22 mouse cellular contexts compared by ENCODE assay signal in genomic region chr19:42716507-42716906, GRCm38 (mm10). TPM values are rescaled to one million over a fixed set of nuclear protein-coding genes. Genes with fewer than 3 reads are reported as not detected.
DNase-seq lines count a peak whose midpoint lies in the region; TF ChIP-seq lines count a peak whose summit lies in the region.
"Had no signal": no experiment of that assay in that cellular context is flagged by ENCODE, and none has a peak within 500 bp of the region (broad histone marks: within the 10 kb centered on the region; RNA-seq: fewer than 3 reads in every experiment).

No protein-coding gene starts in this region.

- peak overlapping the region; percentile 40; the same call in 1 of the 2 replicates for H3K27ac ChIP-seq in left cerebral cortex, adult 2 months
- peak overlapping the region; percentile 89 for H3K27ac ChIP-seq in layer of hippocampus, adult 2 months
- no peak overlapping the region for H3K27ac ChIP-seq in limb, embryonic 10.5 days
- H3K27ac ChIP-seq: forebrain, embryonic 15.5 days; heart, embryonic 15.5 days; hindbrain, embryonic 15.5 days; limb, embryonic 13.5 days; liver, embryonic 12.5 days had no signal

- H3K4me1 ChIP-seq in limb, embryonic 10.5 days, result peaks cover 30% of the 10 kb centered on the region
- H3K4me1 ChIP-seq: heart, embryonic 15.5 days; liver, embryonic 12.5 days had no signal

- intact Hi-C loops in left cerebral cortex, adult 2 months (cut with DNase I), result no loop called here
- intact Hi-C loops in left cerebral cortex, postnatal 4 days (cut with DNase I), result no loop called here

- H3K36me3 ChIP-seq in limb, embryonic 10.5 days, result no peaks in the 10 kb centered on the region
- H3K36me3 ChIP-seq: embryonic facial prominence, embryonic 15.5 days; forebrain, embryonic 15.5 days; heart, embryonic 15.5 days; hindbrain, embryonic 15.5 days; limb, embryonic 13.5 days; liver, embryonic 12.5 days had no signal

- WGBS in limb, embryonic 10.5 days, result 62% methylated on average over 7 of the region's 7 CpGs

- DNase-seq in adrenal gland, postnatal 14 days, result peak; percentile 1
- no peak for DNase-seq in adrenal gland, postnatal 36 days
- peak in 1 of 2 experiments; percentile 34 for DNase-seq in left cerebral cortex, adult 2 months (ENCODE audit: extremely low spot score in 1 of 2, low spot score in 2 of 2)
- DNase-seq in left cerebral cortex, postnatal 4 days, result no peak
- DNase-seq in layer of hippocampus, adult 2 months (ENCODE audit: low spot score in 2 of 2), result peak; percentile 55 to 81
- peak; percentile 43 for DNase-seq in telencephalon, adult 2 months (ENCODE audit: low read depth, low spot score)
- no peak for DNase-seq in limb, embryonic 10.5 days (ENCODE audit: low spot score)
- DNase-seq: adrenal gland, postnatal 10 days; cerebellum, adult 11 months; cerebellum, adult 9-11 months; heart, postnatal 4 days; kidney, adult 8-10 months; kidney, postnatal 10 days; lung, adult 18-20 months; lung, postnatal 10 days; thymus, postnatal 36 days had no signal

- no peaks in the 10 kb centered on the region; the same call in 1 of the 2 replicates for H3K27me3 ChIP-seq in limb, embryonic 10.5 days (ENCODE audit: low read depth, poor library complexity, severe bottlenecking)
- H3K27me3 ChIP-seq: embryonic facial prominence, embryonic 15.5 days; forebrain, embryonic 15.5 days; heart, embryonic 15.5 days; hindbrain, embryonic 15.5 days had no signal

- TF ChIP-seq CTCF in left cerebral cortex, adult 2 months (IDR thresholded peaks at IDR 0.05), result no peak
- TF ChIP-seq CTCF in layer of hippocampus, adult 2 months (conservative IDR thresholded peaks at IDR 0.05), result no peak

- H3K4me3 ChIP-seq in left cerebral cortex, adult 2 months, result no peak overlapping the region
- no peak overlapping the region for H3K4me3 ChIP-seq in layer of hippocampus, adult 2 months
- H3K4me3 ChIP-seq in limb, embryonic 10.5 days, result no peak overlapping the region
- H3K4me3 ChIP-seq: embryonic facial prominence, embryonic 15.5 days; forebrain, embryonic 15.5 days; heart, embryonic 15.5 days; hindbrain, embryonic 15.5 days; limb, embryonic 13.5 days; liver, embryonic 12.5 days had no signal

- no peaks in the 10 kb centered on the region for H3K9me3 ChIP-seq in limb, embryonic 10.5 days (replicated peaks)
- H3K9me3 ChIP-seq: embryonic facial prominence, embryonic 15.5 days; forebrain, embryonic 15.5 days; heart, embryonic 15.5 days; hindbrain, embryonic 15.5 days; limb, embryonic 13.5 days; liver, embryonic 12.5 days had no signal

RNA-seq across cellular contexts. Expression of gene Pyroxd2, which starts 36.1 kb away (rescaled TPM):
- 18.5 and 19.8 TPM in 2 replicates for total RNA-seq in adrenal gland, postnatal 14 days (2021)
- total RNA-seq in adrenal gland, postnatal 36 days (2021), result 10 to 100 TPM; 32.8 to 33.3 TPM
- 1 to 10 TPM; 2.9 to 3.1 TPM for total RNA-seq in left cerebral cortex, adult 2 months (2021)
- total RNA-seq in left cerebral cortex, postnatal 4 days (2021), result 1 to 10 TPM; 1.8 to 2.1 TPM
- total RNA-seq in layer of hippocampus, adult 2 months (2021), result 1 to 10 TPM; 2.7 to 3.2 TPM
- 0.30 and 0.74 TPM in 2 replicates for polyA plus RNA-seq in limb, embryonic 10.5 days (2016; fragmentation: Nextera tagmentation; extraction: Ambion mirVana)

Comparison
In these comparisons a context has a peak if more than half of its experiments do, and no peak if none do; other contexts are left out.
1. DNase-seq: peak in adrenal gland, postnatal 14 days (single experiment), layer of hippocampus, adult 2 months (2 of 2) and telencephalon, adult 2 months (single experiment); none in adrenal gland, postnatal 36 days (0 of 2), left cerebral cortex, postnatal 4 days (single experiment) and limb, embryonic 10.5 days (single experiment).